Mouse (Mus musculus): ENCODE measurements around the gene C1ql2. TPM values are rescaled to one million over a fixed set of nuclear protein-coding genes. Genes with fewer than 3 reads are reported as not detected.

C1ql2 gene
- polyA plus RNA-seq, 1 experiment from 2014 or later = not detected

- Histone ChIP-seq H3K9ac (no peak overlapping the region), H3K4me2 (peak overlapping the region; percentile 66), H3K27ac (ENCODE audit: poor library complexity, severe bottlenecking) (no peak overlapping the region), H3K36me3 (no peaks in the 10 kb centered on the region), H3K9me3 (replicated peaks) (no peaks in the 10 kb centered on the region), H3K4me3 (peak overlapping the region; percentile 36), H3K27me3 (replicated peaks) (peaks cover 97% of the 10 kb centered on the region), H3K4me1 (replicated peaks) (peaks cover 22% of the 10 kb centered on the region)
- WGBS = under 1% methylated on average over 41 of the region's 41 CpGs
- no peak for ATAC-seq (ENCODE audit: insufficient number of reproducible peaks, low FRiP score)
These were observed 842 bp downstream of the C1ql2 start for GRCm38 (mm10) chr1:120341172-120341675.

- H3K9ac ChIP-seq = no peak overlapping the region
- peaks cover 94% of the 10 kb centered on the region for H3K27me3 ChIP-seq (replicated peaks)
- WGBS = 1% methylated on average over 17 of the region's 17 CpGs
- H3K36me3 ChIP-seq = no peaks in the 10 kb centered on the region
- no peaks in the 10 kb centered on the region for H3K9me3 ChIP-seq (replicated peaks)
- H3K4me3 ChIP-seq = peak overlapping the region; percentile 38
- H3K4me2 ChIP-seq = peak overlapping the region; percentile 66
- no peak overlapping the region for H3K27ac ChIP-seq (ENCODE audit: poor library complexity, severe bottlenecking)
- H3K4me1 ChIP-seq (replicated peaks) = peaks cover 22% of the 10 kb centered on the region
- ATAC-seq (ENCODE audit: insufficient number of reproducible peaks, low FRiP score) = no peak
These were observed 1.5 kb downstream of the C1ql2 start for GRCm38 (mm10) chr1:120341811-120342370.

- under 1% methylated on average over 34 of the region's 34 CpGs for WGBS
- peak overlapping the region; percentile 66 for H3K4me2 ChIP-seq
These were observed 2.0 kb downstream of the C1ql2 start for GRCm38 (mm10) chr1:120342371-120342821.

GRCm38 (mm10) chr1:120345001-120345400, 4.6 kb downstream of the C1ql2 start:
- Histone ChIP-seq H3K27ac (ENCODE audit: poor library complexity, severe bottlenecking) (no peak overlapping the region), H3K4me1 (replicated peaks) (peaks cover 22% of the 10 kb centered on the region), H3K9ac (no peak overlapping the region), H3K9me3 (replicated peaks) (peaks cover 3% of the 10 kb centered on the region; the same call in 1 of the 2 replicates), H3K36me3 (no peaks in the 10 kb centered on the region), H3K27me3 (replicated peaks) (peaks cover 65% of the 10 kb centered on the region), H3K4me3 (no peak overlapping the region), H3K4me2 (no peak overlapping the region)
- ATAC-seq (ENCODE audit: insufficient number of reproducible peaks, low FRiP score) = no peak
- WGBS = 22% methylated on average over 7 of the region's 7 CpGs

More at GRCm38 (mm10) chr1:120342371-120342821, 2.0 kb downstream of the C1ql2 start:
- ATAC-seq (ENCODE audit: insufficient number of reproducible peaks, low FRiP score) = no peak; the same call in 1 of the 2 replicates
- Histone ChIP-seq H3K4me1 (replicated peaks) (peaks cover 22% of the 10 kb centered on the region), H3K27me3 (replicated peaks) (peaks cover 89% of the 10 kb centered on the region), H3K4me3 (peak overlapping the region; percentile 38), H3K9ac (no peak overlapping the region), H3K36me3 (no peaks in the 10 kb centered on the region), H3K27ac (ENCODE audit: poor library complexity, severe bottlenecking) (no peak overlapping the region), H3K9me3 (replicated peaks) (no peaks in the 10 kb centered on the region)

- Histone ChIP-seq H3K9me3 (replicated peaks) (no peaks in the 10 kb centered on the region), H3K27ac (ENCODE audit: poor library complexity, severe bottlenecking) (no peak overlapping the region), H3K9ac (no peak overlapping the region), H3K36me3 (no peaks in the 10 kb centered on the region), H3K4me3 (no peak overlapping the region), H3K4me1 (replicated peaks) (peaks cover 11% of the 10 kb centered on the region), H3K4me2 (no peak overlapping the region), H3K27me3 (replicated peaks) (no peaks in the 10 kb centered on the region)
- no peak for ATAC-seq (ENCODE audit: insufficient number of reproducible peaks, low FRiP score)
- 47% methylated on average over 2 of the region's 2 CpGs for whole genome bisulfite sequencing
These were observed 14.0 kb downstream of the C1ql2 start for GRCm38 (mm10) chr1:120354387-120354786.

- Histone ChIP-seq H3K4me3 (peak overlapping the region; percentile 40), H3K9ac (no peak overlapping the region), H3K4me1 (replicated peaks) (peaks cover 11% of the 10 kb centered on the region), H3K4me2 (peak overlapping the region; percentile 54), H3K27me3 (replicated peaks) (no peaks in the 10 kb centered on the region), H3K27ac (ENCODE audit: poor library complexity, severe bottlenecking) (no peak overlapping the region), H3K9me3 (replicated peaks) (no peaks in the 10 kb centered on the region), H3K36me3 (no peaks in the 10 kb centered on the region)
- 8% methylated on average over 16 of the region's 16 CpGs for WGBS
- ATAC-seq (ENCODE audit: insufficient number of reproducible peaks, low FRiP score) = peak; percentile 72; the same call in 1 of the 2 replicates
These were observed 17.2 kb downstream of the C1ql2 start for GRCm38 (mm10) chr1:120357371-120358274.

GRCm38 (mm10) chr1:120363638-120364037, 23.3 kb downstream of the C1ql2 start:
- Histone ChIP-seq H3K4me1 (replicated peaks) (no peaks in the 10 kb centered on the region), H3K27ac (ENCODE audit: poor library complexity, severe bottlenecking) (no peak overlapping the region), H3K4me2 (no peak overlapping the region), H3K9ac (no peak overlapping the region), H3K27me3 (replicated peaks) (no peaks in the 10 kb centered on the region), H3K9me3 (replicated peaks) (no peaks in the 10 kb centered on the region), H3K36me3 (no peaks in the 10 kb centered on the region), H3K4me3 (no peak overlapping the region)
- no peak for ATAC-seq (ENCODE audit: insufficient number of reproducible peaks, low FRiP score)
- 77% methylated on average over 1 of the region's 1 CpGs for WGBS

GRCm38 (mm10) chr1:120368138-120368537, 27.8 kb downstream of the C1ql2 start:
- Histone ChIP-seq H3K9me3 (replicated peaks) (no peaks in the 10 kb centered on the region), H3K27ac (ENCODE audit: poor library complexity, severe bottlenecking) (no peak overlapping the region), H3K9ac (no peak overlapping the region), H3K36me3 (no peaks in the 10 kb centered on the region), H3K4me1 (replicated peaks) (no peaks in the 10 kb centered on the region), H3K27me3 (replicated peaks) (no peaks in the 10 kb centered on the region), H3K4me3 (no peak overlapping the region), H3K4me2 (no peak overlapping the region)
- 67% methylated on average over 3 of the region's 3 CpGs for WGBS
- no peak for ATAC-seq (ENCODE audit: insufficient number of reproducible peaks, low FRiP score)

GRCm38 (mm10) chr1:120374131-120374530, 33.7 kb downstream of the C1ql2 start:
- no peak overlapping the region for H3K27ac ChIP-seq (ENCODE audit: poor library complexity, severe bottlenecking)
- 73% methylated on average over 7 of the region's 7 CpGs for WGBS
- H3K27me3 ChIP-seq (replicated peaks) = no peaks in the 10 kb centered on the region
- no peak overlapping the region for H3K4me2 ChIP-seq
- H3K9me3 ChIP-seq (replicated peaks) = no peaks in the 10 kb centered on the region
- no peak overlapping the region for H3K9ac ChIP-seq
- H3K4me3 ChIP-seq = no peak overlapping the region
- H3K4me1 ChIP-seq (replicated peaks) = no peaks in the 10 kb centered on the region
- ATAC-seq (ENCODE audit: insufficient number of reproducible peaks, low FRiP score) = no peak
- H3K36me3 ChIP-seq = no peaks in the 10 kb centered on the region

- WGBS = 77% methylated on average over 2 of the region's 2 CpGs
These were observed 34.5 kb downstream of the C1ql2 start for GRCm38 (mm10) chr1:120374832-120375231.

GRCm38 (mm10) chr1:120385029-120385571, 44.7 kb downstream of the C1ql2 start:
- WGBS = 75% methylated on average over 18 of the region's 18 CpGs
- ATAC-seq (ENCODE audit: insufficient number of reproducible peaks, low FRiP score) = no peak
- Histone ChIP-seq H3K27me3 (replicated peaks) (0 out of 2 replicates have a peak, but pooled peaks cover 3% of the 10 kb centered on the region), H3K36me3 (no peaks in the 10 kb centered on the region), H3K4me3 (no peak overlapping the region), H3K4me2 (no peak overlapping the region), H3K4me1 (replicated peaks) (no peaks in the 10 kb centered on the region), H3K27ac (ENCODE audit: poor library complexity, severe bottlenecking) (no peak overlapping the region), H3K9me3 (replicated peaks) (no peaks in the 10 kb centered on the region), H3K9ac (no peak overlapping the region)

More at GRCm38 (mm10) chr1:120374832-120375231, 34.5 kb downstream of the C1ql2 start:
- ATAC-seq (ENCODE audit: insufficient number of reproducible peaks, low FRiP score) = no peak
- no peaks in the 10 kb centered on the region for H3K4me1 ChIP-seq (replicated peaks)
- no peaks in the 10 kb centered on the region for H3K9me3 ChIP-seq (replicated peaks)
- no peak overlapping the region for H3K4me3 ChIP-seq
- no peak overlapping the region for H3K27ac ChIP-seq (ENCODE audit: poor library complexity, severe bottlenecking)
- H3K36me3 ChIP-seq = no peaks in the 10 kb centered on the region
- no peak overlapping the region for H3K4me2 ChIP-seq
- no peak overlapping the region for H3K9ac ChIP-seq
- no peaks in the 10 kb centered on the region for H3K27me3 ChIP-seq (replicated peaks)

Data from heart, embryonic 12.5 days (tissue).